Mouse (Mus musculus) heart, postnatal 25 days (tissue): ENCODE results near the gene Rnf182. TPM values are rescaled to one million over a fixed set of nuclear protein-coding genes. Genes with fewer than 3 reads are reported as not detected.

ENCODE experiments used
- DNase-seq: peaks from one replicate; pipeline ENCODE4 v3.0.0; 2022; ENCODE audit warnings: low spot score
- intact Hi-C: fragments of 180-260 bp; cut with DNase I; formaldehyde crosslinking; loops from one replicate; pipeline ENCODE4 v1.15.1; 2025
- total RNA-seq, 2 experiments: library from RNA; stranded (reverse); gene quantifications; 2 replicates each; pipeline ENCODE4 v1.2.3; 2021

Rnf182 gene
- total RNA-seq, 2 experiments from 2014 or later, result 0.22 TPM; not detected in 1

- DNase-seq, result no peak
- intact Hi-C loops, result no loop called here
Observed at GRCm38 (mm10) chr13:43608854-43609253, 6.7 kb upstream of the Rnf182 start.

GRCm38 (mm10) chr13:43612040-43612439, 3.5 kb upstream of the Rnf182 start:
- intact Hi-C loops, result no loop called here
- DNase-seq, result no peak

GRCm38 (mm10) chr13:43614667-43615066, 843 bp upstream of the Rnf182 start:
- no peak for DNase-seq
- intact Hi-C loops, result no loop called here

- intact Hi-C loops, result no loop called here
- DNase-seq, result no peak
Observed at GRCm38 (mm10) chr13:43615194-43615576, 325 bp upstream of the Rnf182 start.

GRCm38 (mm10) chr13:43616551-43616950, 1.0 kb downstream of the Rnf182 start:
- no peak for DNase-seq
- intact Hi-C loops, result no loop called here

- no peak for DNase-seq
- intact Hi-C loops, result no loop called here
Observed at GRCm38 (mm10) chr13:43619550-43620175, 4.2 kb downstream of the Rnf182 start.

- no peak for DNase-seq
- intact Hi-C loops, result no loop called here
Observed at GRCm38 (mm10) chr13:43627922-43628321, 12.4 kb downstream of the Rnf182 start.

- DNase-seq, result no peak
- intact Hi-C loops, result no loop called here
Observed at GRCm38 (mm10) chr13:43629785-43630184, 14.3 kb downstream of the Rnf182 start.

- intact Hi-C loops, result no loop called here
- no peak for DNase-seq
Observed at GRCm38 (mm10) chr13:43631266-43631665, 15.8 kb downstream of the Rnf182 start.

- DNase-seq, result no peak
- intact Hi-C loops, result no loop called here
Observed at GRCm38 (mm10) chr13:43633024-43633423, 17.5 kb downstream of the Rnf182 start.

GRCm38 (mm10) chr13:43637720-43638119, 22.2 kb downstream of the Rnf182 start:
- intact Hi-C loops, result no loop called here

GRCm38 (mm10) chr13:43644991-43645390, 29.5 kb downstream of the Rnf182 start:
- no peak for DNase-seq
- intact Hi-C loops, result no loop called here

More at GRCm38 (mm10) chr13:43637720-43638119, 22.2 kb downstream of the Rnf182 start:
- no peak for DNase-seq

- intact Hi-C loops, result no loop called here
Observed at GRCm38 (mm10) chr13:43648556-43648955, 33.0 kb downstream of the Rnf182 start.

GRCm38 (mm10) chr13:43651277-43651676, 35.8 kb downstream of the Rnf182 start:
- intact Hi-C loops, result no loop called here
- no peak for DNase-seq

More at GRCm38 (mm10) chr13:43648556-43648955, 33.0 kb downstream of the Rnf182 start:
- DNase-seq, result no peak

GRCm38 (mm10) chr13:43654091-43654490, 38.6 kb downstream of the Rnf182 start:
- intact Hi-C loops, result no loop called here
- DNase-seq, result no peak

- intact Hi-C loops, result no loop called here
- DNase-seq, result no peak
Observed at GRCm38 (mm10) chr13:43663225-43663624, 47.7 kb downstream of the Rnf182 start.

GRCm38 (mm10) chr13:43666130-43666529, 50.6 kb downstream of the Rnf182 start:
- no peak for DNase-seq
- intact Hi-C loops, result no loop called here

- intact Hi-C loops, result no loop called here
- no peak for DNase-seq
Observed at GRCm38 (mm10) chr13:43666920-43667319, 51.4 kb downstream of the Rnf182 start.

- no peak for DNase-seq
- intact Hi-C loops, result no loop called here
Observed at GRCm38 (mm10) chr13:43677159-43677882, 61.8 kb downstream of the Rnf182 start.

- intact Hi-C loops, result no loop called here
- no peak for DNase-seq
Observed at GRCm38 (mm10) chr13:43677883-43678244, 62.4 kb downstream of the Rnf182 start.

- intact Hi-C loops, result no loop called here
- peak; percentile 51 for DNase-seq
Observed at GRCm38 (mm10) chr13:43684499-43684994, 69.0 kb downstream of the Rnf182 start.
